Mouse (Mus musculus) heart, postnatal 0 days (tissue): ENCODE results near the gene U2af1l4.

Experiments
- CTCF ChIP-seq: IDR thresholded peaks from 2 replicates; pipeline ENCODE4 v1.5.1; 2016; ENCODE audit warnings: antibody characterized with exemption, control low read depth, low read depth
- EP300 ChIP-seq: IDR thresholded peaks from 2 replicates; pipeline ENCODE4 v1.6.1; 2016; ENCODE audit warnings: antibody characterized with exemption, low read depth

DNA sequence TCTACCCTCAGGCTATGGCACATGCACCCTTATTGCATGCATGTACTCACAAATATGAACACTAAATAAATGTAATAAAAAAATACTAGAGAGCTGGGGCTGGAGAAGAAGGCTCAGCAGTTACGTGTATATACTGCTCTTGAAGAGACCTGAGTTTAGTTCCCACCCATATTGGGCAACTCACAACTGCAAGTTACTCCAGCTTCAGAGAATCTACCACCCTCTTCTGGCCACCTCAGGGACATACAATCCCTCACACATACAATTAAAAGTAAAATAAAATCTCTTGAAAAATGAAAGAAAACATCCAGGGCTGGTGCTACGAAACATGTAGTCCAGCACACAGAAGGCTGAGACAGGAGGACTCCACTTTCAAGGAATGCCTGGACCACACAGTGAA is 51.4 kb downstream of the U2af1l4 start:
- TF ChIP-seq CTCF (peak; percentile 13; the same call in 1 of the 2 replicates), EP300 (no peak)
